Mouse (Mus musculus): Measurements from ENCODE around the gene Anks1b.

DNA sequence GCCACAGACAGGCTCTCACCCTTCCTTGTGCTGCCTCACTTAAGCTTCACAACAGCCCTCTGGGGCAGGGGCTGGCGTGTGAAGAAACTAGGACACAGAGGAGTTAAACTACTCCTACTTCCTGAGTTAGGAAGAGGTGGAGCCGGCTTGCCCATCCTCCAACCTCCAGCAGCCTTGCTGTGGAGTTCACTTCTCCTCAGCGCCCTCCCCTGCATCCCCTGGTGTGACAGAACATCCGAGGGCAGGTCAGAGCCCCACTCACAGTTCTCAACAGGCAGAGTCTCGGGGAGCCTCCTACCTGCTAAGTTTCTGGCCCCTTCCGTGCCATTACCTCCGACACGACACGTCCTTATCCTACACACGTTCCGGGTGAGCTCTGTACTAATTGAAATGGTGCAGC is 844.7 kb downstream of the Anks1b start:
- TF ChIP-seq CTCF (IDR thresholded peaks at IDR 0.05; ENCODE audit: low read depth, low read length): no peak
- TF ChIP-seq GATA1 (IDR thresholded peaks at IDR 0.05; ENCODE audit: borderline replicate concordance, low read length): no peak

All from G1E (cell line).